Mouse (Mus musculus) kidney, embryonic 16.5 days (tissue): ENCODE measurements around the gene 1700017N19Rik. TPM values are rescaled to one million over a fixed set of nuclear protein-coding genes. Genes with fewer than 3 reads are reported as not detected.
"Not testable (repeated sequence)": the region's sequence is repeated elsewhere in the genome, so short reads cannot be mapped to it uniquely, and the experiment has no call there.

Experiments used
- ATAC-seq: fragments of 200-750 bp; cut with Nextera tagmentation; 2 replicates; pipeline ENCODE4 v1.8.0; 2017; ENCODE audit warnings: moderate TSS enrichment; ENCODE audit not compliant: low FRiP score, low TSS enrichment
- H3K27ac ChIP-seq: fragments of 300-500 bp; sonication (generic); 2 replicates; pipeline ENCODE4 v1.5.1; 2014; ENCODE audit warnings: low read length
- H3K27me3 ChIP-seq: fragments of 300-500 bp; sonication (generic); 2 replicates; pipeline ENCODE4 v1.6.1; 2014; ENCODE audit warnings: low read length, control low read depth, mixed read lengths; ENCODE audit not compliant: insufficient read depth
- H3K36me3 ChIP-seq: fragments of 300-500 bp; sonication (generic); 2 replicates; pipeline ENCODE4 v1.6.1; 2014; ENCODE audit warnings: low read length, control low read depth, mixed read lengths; ENCODE audit not compliant: insufficient read depth
- H3K4me1 ChIP-seq: fragments of 300-500 bp; sonication (generic); 2 replicates; pipeline ENCODE4 v1.6.1; 2014; ENCODE audit warnings: low read length, control low read depth, mixed read lengths; ENCODE audit not compliant: insufficient read depth
- H3K4me2 ChIP-seq: fragments of 300-500 bp; sonication (generic); replicated peaks from 2 replicates; pipeline ENCODE4 v1.6.1; 2014; ENCODE audit warnings: low read depth, low read length
- H3K4me3 ChIP-seq: fragments of 300-500 bp; sonication (generic); 2 replicates; pipeline ENCODE4 v1.5.1; 2014; ENCODE audit warnings: mild to moderate bottlenecking, low read length
- H3K9ac ChIP-seq: fragments of 300-500 bp; sonication (generic); replicated peaks from 2 replicates; pipeline ENCODE4 v1.6.1; 2014; ENCODE audit warnings: low read length
- H3K9me3 ChIP-seq: fragments of 300-500 bp; sonication (generic); 2 replicates; pipeline ENCODE4 v1.6.1; 2016; ENCODE audit warnings: low read length, control low read depth
- WGBS: fragments of 180-500 bp; shearing (Covaris S2); extraction: QIAGEN DNeasy Blood & Tissue Kit; methylation state at CpG from one replicate; pipeline ENCODE4 v1.1.7; 2014; 5-methylcytosine and 5-hydroxymethylcytosine counted together
- polyA plus RNA-seq: library from polyadenylated mRNA; unstranded; fragments of >200 nt; fragmentation: Nextera tagmentation; extraction: Ambion mirVana; gene quantifications from 2 replicates; pipeline ENCODE4 v1.2.1, GENCODE M21; 2015

Gene 1700017N19Rik
- polyA plus RNA-seq, result not detected in 2 replicates

DNA sequence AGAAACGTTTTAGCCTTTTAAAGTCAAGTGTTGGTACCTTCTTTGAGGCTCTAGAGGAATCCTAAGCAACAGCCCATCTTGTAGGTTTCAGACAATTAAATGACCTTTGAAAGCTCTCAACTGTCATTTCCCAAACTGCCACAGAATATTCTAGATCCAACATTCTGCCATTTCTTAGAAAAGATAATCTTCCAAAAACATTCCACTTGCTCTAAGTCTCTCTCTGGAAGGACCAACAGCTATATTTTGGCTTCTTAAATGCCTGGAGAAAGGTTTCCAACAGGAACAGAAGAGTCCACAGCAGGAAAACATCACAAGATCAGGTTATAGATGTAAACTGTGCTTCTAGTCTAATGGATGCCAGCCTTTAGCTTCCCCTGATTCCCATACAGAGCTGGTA is at the start of gene 1700017N19Rik, which contains the start of gene 4930430F08Rik:
1700017N19Rik (plus strand) TSS at position 162 of the 400 bp plus-strand sequence.
4930430F08Rik (minus strand) TSS at position 101 of the 400 bp plus-strand sequence.
- no peak for ATAC-seq
- Histone ChIP-seq H3K27ac (no peak within 1 kb of the TSS), H3K9me3 (no peaks in the 10 kb centered on the region), H3K4me2 (peak within 1 kb of the TSS; percentile 78), H3K4me1 (peaks cover 3% of the 10 kb centered on the region; the same call in 1 of the 2 replicates), H3K4me3 (peak within 1 kb of the TSS; percentile 85), H3K36me3 (no peaks in the 10 kb centered on the region), H3K9ac (no peak within 1 kb of the TSS), H3K27me3 (no peaks in the 10 kb centered on the region)
- WGBS, result 85% methylated on average over 1 of the region's 1 CpGs

DNA sequence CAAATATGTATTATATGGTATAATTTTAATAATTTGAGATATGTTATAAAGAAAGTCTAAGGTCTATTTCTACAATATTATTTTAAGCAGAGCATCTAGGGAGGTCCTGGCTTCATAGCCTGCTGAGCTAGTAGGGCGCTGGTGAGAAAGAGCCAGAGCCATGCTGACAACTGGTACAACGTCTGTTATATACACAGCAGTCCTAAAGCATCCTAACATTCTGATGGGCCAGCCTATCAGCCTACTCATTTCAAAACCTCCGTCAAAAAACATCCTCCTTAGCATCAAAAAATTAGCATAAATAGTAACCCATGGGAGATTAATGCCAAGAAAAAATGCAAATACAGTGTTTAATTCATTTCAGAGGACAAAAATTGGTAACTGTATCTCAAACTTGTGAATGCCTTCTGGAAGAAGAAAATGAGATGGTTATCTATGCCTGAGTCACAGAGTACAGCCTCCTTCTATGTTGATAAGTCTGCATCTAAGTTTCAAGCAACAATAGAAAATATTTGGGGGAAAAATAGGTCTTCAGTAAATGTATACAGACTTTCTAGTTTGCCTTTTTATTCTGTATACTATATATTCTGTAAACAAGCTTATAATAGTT is 33.6 kb upstream of the 1700017N19Rik start:
- no peak overlapping the region for H3K9ac ChIP-seq
- ATAC-seq, result no peak
- no peak overlapping the region for H3K4me2 ChIP-seq
- no peaks in the 10 kb centered on the region for H3K9me3 ChIP-seq
- no peak overlapping the region for H3K4me3 ChIP-seq
- no peak overlapping the region for H3K27ac ChIP-seq
- WGBS, result 83% methylated on average over 3 of the region's 3 CpGs
- H3K36me3 ChIP-seq, result 0 out of 2 replicates have a peak, but pooled peaks cover 2% of the 10 kb centered on the region
- no peaks in the 10 kb centered on the region for H3K4me1 ChIP-seq
- H3K27me3 ChIP-seq, result no peaks in the 10 kb centered on the region

DNA sequence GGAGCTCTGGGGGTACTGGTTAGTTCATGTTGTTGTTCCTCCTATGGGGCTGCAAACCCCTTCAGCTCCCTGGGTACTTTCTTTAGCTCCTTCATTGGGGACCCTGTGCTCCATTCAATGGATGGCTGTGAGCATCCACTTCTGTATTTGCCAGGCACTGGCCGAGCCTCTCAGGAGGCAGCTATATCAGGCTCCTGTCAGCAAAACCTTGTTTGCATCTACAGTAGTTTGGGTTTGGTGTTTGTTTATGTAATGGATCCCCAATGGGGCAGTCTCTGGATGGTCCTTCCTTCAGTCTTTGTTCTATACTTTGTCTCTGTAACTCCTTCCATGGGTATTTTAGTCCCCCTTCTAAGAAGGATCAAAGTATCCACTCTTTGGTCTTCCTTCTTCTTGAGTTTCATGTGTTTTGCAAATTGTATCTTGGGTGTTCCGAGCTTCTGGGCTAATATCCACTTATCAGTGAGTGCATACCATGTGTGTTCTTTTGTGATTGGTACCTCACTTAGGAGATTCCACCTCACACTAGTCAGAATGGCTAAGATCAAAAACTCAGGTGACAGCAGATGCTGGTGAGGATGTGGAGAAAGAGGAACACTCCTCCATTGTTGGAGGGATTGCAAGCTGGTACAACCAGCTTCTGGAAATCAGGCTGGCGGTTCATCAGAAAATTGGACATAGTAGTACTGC is 29.9 kb upstream of the 1700017N19Rik start:
- not testable (repeated sequence) for H3K27me3 ChIP-seq, H3K4me1 ChIP-seq, ATAC-seq, H3K9me3 ChIP-seq, H3K4me2 ChIP-seq, H3K4me3 ChIP-seq, H3K27ac ChIP-seq, H3K9ac ChIP-seq
- WGBS, result 94% methylated on average over 3 of the region's 3 CpGs
- peaks cover 18% of the 10 kb centered on the region for H3K36me3 ChIP-seq

DNA sequence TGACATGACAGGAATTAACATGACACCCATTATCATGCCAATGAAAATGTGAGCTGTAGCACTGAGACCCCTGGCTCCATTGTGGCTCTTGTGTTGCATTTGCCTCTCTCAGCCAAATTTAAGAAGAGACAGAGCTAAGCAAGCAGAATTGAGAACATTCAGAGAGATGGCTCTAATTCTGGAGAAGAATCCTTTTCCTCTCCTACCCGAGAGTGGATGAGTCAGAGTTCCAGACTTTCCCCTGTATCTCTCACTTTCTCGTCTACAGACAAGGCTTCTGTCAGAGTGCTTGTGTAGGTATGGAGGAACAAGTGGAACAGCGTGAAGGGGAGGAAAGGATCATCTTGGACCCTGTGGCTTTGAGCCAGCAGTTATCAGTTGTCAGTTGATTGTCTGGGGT is 26.2 kb upstream of the 1700017N19Rik start:
- WGBS, result 79% methylated on average over 3 of the region's 3 CpGs
- no peak overlapping the region for H3K4me3 ChIP-seq
- no peaks in the 10 kb centered on the region for H3K27me3 ChIP-seq
- H3K27ac ChIP-seq, result no peak overlapping the region
- H3K9me3 ChIP-seq, result no peaks in the 10 kb centered on the region
- no peaks in the 10 kb centered on the region for H3K4me1 ChIP-seq
- no peak overlapping the region for H3K9ac ChIP-seq
- no peak overlapping the region for H3K4me2 ChIP-seq
- no peak for ATAC-seq
- H3K36me3 ChIP-seq, result peaks cover 27% of the 10 kb centered on the region

- ATAC-seq, result no peak
- WGBS, result 89% methylated on average over 3 of the region's 3 CpGs
Measured at GRCm38 (mm10) chr10:100571707-100572106, 18.6 kb upstream of the 1700017N19Rik start.

DNA sequence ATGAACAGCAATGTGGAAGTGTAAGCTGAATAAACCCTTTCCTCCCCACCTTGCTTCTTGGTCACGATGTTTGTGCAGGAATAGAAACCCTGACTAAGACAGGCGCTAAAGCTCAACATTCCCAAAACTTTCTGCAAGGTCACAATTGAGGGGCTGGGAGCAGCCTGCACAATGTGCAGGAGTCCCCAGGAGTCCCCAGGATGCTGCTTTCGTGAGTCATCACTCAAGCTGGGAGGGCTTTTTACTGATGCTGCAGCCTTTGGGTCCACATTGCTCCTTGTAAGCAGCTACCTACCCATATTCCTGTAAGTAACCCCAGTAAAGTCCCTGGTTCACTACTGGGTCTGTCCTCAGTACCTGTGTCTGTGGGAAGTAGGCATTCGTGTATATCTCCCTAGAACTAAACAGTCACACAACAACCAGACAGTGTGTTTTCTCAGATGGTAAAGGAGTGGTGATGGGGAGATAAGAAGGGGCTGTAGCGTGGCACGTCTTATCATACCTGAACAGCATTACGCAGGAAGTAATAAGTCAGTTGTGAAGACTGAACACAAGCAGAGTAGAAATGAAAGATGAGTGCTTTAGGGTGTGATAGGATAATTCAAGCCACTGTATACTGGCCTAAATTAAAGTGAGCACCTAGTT is 15.7 kb upstream of the 1700017N19Rik start:
- Histone ChIP-seq H3K9ac (no peak overlapping the region), H3K4me1 (no peaks in the 10 kb centered on the region), H3K36me3 (peaks cover 31% of the 10 kb centered on the region), H3K4me2 (no peak overlapping the region), H3K4me3 (no peak overlapping the region), H3K27ac (no peak overlapping the region), H3K9me3 (no peaks in the 10 kb centered on the region), H3K27me3 (no peaks in the 10 kb centered on the region)
- WGBS, result 91% methylated on average over 7 of the region's 7 CpGs
- ATAC-seq, result no peak

More at GRCm38 (mm10) chr10:100571707-100572106, 18.6 kb upstream of the 1700017N19Rik start:
- Histone ChIP-seq H3K9me3 (no peaks in the 10 kb centered on the region), H3K4me2 (no peak overlapping the region), H3K27ac (no peak overlapping the region), H3K36me3 (peaks cover 24% of the 10 kb centered on the region), H3K9ac (no peak overlapping the region), H3K4me1 (no peaks in the 10 kb centered on the region), H3K4me3 (no peak overlapping the region), H3K27me3 (no peaks in the 10 kb centered on the region)

DNA sequence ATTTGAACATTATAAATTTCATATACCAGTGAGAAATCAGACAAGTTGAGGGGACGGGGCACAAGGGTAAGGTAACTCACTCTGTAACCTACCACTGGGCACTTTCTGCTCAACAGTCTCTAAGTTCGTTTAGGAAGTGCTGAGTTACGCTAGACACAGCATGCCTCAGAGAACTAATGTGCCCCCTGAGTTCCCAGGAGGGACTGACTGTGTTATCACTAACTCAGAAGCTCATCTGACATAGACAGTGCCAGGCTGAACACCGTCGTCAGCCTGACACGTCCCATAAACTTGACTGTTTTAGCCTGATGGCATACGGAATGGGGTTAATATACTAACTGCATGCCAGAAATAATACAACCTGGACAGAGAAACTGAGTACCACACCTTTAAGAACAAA is 15.0 kb upstream of the 1700017N19Rik start:
- ATAC-seq, result no peak
- WGBS, result 80% methylated on average over 7 of the region's 7 CpGs
- Histone ChIP-seq H3K4me3 (no peak overlapping the region), H3K36me3 (peaks cover 31% of the 10 kb centered on the region), H3K27ac (no peak overlapping the region), H3K9me3 (no peaks in the 10 kb centered on the region), H3K4me1 (no peaks in the 10 kb centered on the region), H3K4me2 (no peak overlapping the region), H3K9ac (no peak overlapping the region), H3K27me3 (no peaks in the 10 kb centered on the region)

- H3K4me1 ChIP-seq, result peaks cover 3% of the 10 kb centered on the region; the same call in 1 of the 2 replicates
- 85% methylated on average over 3 of the region's 3 CpGs for WGBS
- H3K9ac ChIP-seq, result no peak overlapping the region
- no peaks in the 10 kb centered on the region for H3K27me3 ChIP-seq
- H3K36me3 ChIP-seq, result peaks cover 7% of the 10 kb centered on the region
- no peak for ATAC-seq
- no peak overlapping the region for H3K4me3 ChIP-seq
- no peak overlapping the region for H3K27ac ChIP-seq
- H3K4me2 ChIP-seq, result no peak overlapping the region
- no peaks in the 10 kb centered on the region for H3K9me3 ChIP-seq
Measured at GRCm38 (mm10) chr10:100584178-100584577, 6.1 kb upstream of the 1700017N19Rik start.

- H3K4me2 ChIP-seq, result peak overlapping the region; percentile 78
- peaks cover 7% of the 10 kb centered on the region for H3K36me3 ChIP-seq
- H3K27me3 ChIP-seq, result no peaks in the 10 kb centered on the region
- peaks cover 3% of the 10 kb centered on the region; the same call in 1 of the 2 replicates for H3K4me1 ChIP-seq
- H3K4me3 ChIP-seq, result peak overlapping the region; percentile 85
- H3K9me3 ChIP-seq, result no peaks in the 10 kb centered on the region
- 38% methylated on average over 7 of the region's 7 CpGs for WGBS
- peak overlapping the region; percentile 86 for H3K9ac ChIP-seq
- H3K27ac ChIP-seq, result peak overlapping the region; percentile 77
- ATAC-seq, result peak; percentile 39
Measured at GRCm38 (mm10) chr10:100588524-100588923, 1.8 kb upstream of the 1700017N19Rik start.
